In the genomic region with DNA sequence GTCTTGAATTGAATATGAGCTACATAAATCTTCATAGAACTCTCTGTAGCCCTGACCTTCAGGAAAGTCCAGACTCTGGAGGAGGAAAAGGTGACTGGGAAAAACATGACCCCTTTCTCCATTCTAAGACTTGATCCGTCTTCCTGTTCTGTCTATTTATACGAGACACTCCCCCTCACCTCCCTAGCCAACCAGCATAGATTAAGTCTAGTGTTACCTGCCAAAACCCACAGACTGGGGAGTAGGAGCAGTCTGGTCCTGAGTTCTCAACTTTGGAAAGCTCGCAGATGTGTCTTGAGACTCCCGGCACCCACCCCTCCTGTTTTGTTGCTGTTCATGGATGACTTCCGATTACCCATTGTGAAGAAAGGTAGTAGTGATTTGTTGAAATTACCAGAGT, we compare ENCODE assay signal across 15 mouse cellular contexts.
A peak's percentile ranks its signal among the peaks of the same experiment; 100 is the strongest.
DNase-seq lines count a peak whose midpoint lies in the region; ATAC-seq and TF ChIP-seq lines count a peak whose summit lies in the region.
"Had no signal": no experiment of that assay in that cellular context is flagged by ENCODE, and none has a peak within 500 bp of the region (broad histone marks: within the 10 kb centered on the region; RNA-seq: fewer than 3 reads in every experiment).

No protein-coding gene starts in this region.

- H3K4me3 ChIP-seq in heart, adult 2 months, result no peak overlapping the region
- H3K4me3 ChIP-seq in heart, embryonic 11.5 days (ENCODE audit: low read depth, low read length), result no peak overlapping the region
- no peak overlapping the region for H3K4me3 ChIP-seq in heart, embryonic 15.5 days
- no peak overlapping the region for H3K4me3 ChIP-seq in limb, embryonic 10.5 days
- H3K4me3 ChIP-seq: embryonic facial prominence, embryonic 12.5 days; hindbrain, embryonic 13.5 days; midbrain, embryonic 15.5 days had no signal

- TF ChIP-seq CTCF in heart, adult 2 months (IDR thresholded peaks at IDR 0.05), result no peak

- no peaks in the 10 kb centered on the region for H3K79me2 ChIP-seq in heart, adult 2 months (replicated peaks; ENCODE audit: control insufficient read depth, insufficient read depth, low read length)

- ATAC-seq in heart, embryonic 11.5 days (replicated peaks; ENCODE audit: insufficient number of reproducible peaks, low FRiP score, low TSS enrichment), result no peak
- ATAC-seq in heart, embryonic 15.5 days (replicated peaks; ENCODE audit: insufficient number of reproducible peaks, insufficient read depth, low FRiP score, low read depth), result 0 out of 2 replicates have a peak, but pooled peaks have one; percentile 53
- ATAC-seq: midbrain, embryonic 15.5 days had no signal

- H3K4me2 ChIP-seq in heart, embryonic 11.5 days, result no peak overlapping the region
- no peak overlapping the region for H3K4me2 ChIP-seq in heart, embryonic 15.5 days
- H3K4me2 ChIP-seq: embryonic facial prominence, embryonic 12.5 days; hindbrain, embryonic 13.5 days; midbrain, embryonic 15.5 days had no signal

- H3K9me3 ChIP-seq in heart, embryonic 11.5 days (replicated peaks; ENCODE audit: control insufficient read depth, low read length), result no peaks in the 10 kb centered on the region
- no peaks in the 10 kb centered on the region for H3K9me3 ChIP-seq in heart, embryonic 15.5 days (replicated peaks)
- H3K9me3 ChIP-seq in limb, embryonic 10.5 days (replicated peaks), result no peaks in the 10 kb centered on the region
- H3K9me3 ChIP-seq: embryonic facial prominence, embryonic 12.5 days; hindbrain, embryonic 13.5 days; midbrain, embryonic 15.5 days had no signal

- peak overlapping the region; percentile 41; the same call in 1 of the 2 replicates for H3K9ac ChIP-seq in heart, adult 2 months (ENCODE audit: low read depth, low read length)
- no peak overlapping the region for H3K9ac ChIP-seq in heart, embryonic 11.5 days (ENCODE audit: low read depth, low read length)
- H3K9ac ChIP-seq in heart, embryonic 15.5 days, result no peak overlapping the region
- H3K9ac ChIP-seq: embryonic facial prominence, embryonic 12.5 days; hindbrain, embryonic 13.5 days; midbrain, embryonic 15.5 days had no signal

- WGBS in heart, adult 2 months, result 34% methylated on average over 5 of the region's 5 CpGs
- 63% methylated on average over 5 of the region's 5 CpGs for WGBS in heart, embryonic 11.5 days (ENCODE audit: insufficient replicate concordance)
- 58% methylated on average over 5 of the region's 5 CpGs for WGBS in heart, embryonic 15.5 days
- WGBS in limb, embryonic 10.5 days, result 73% methylated on average over 5 of the region's 5 CpGs

- peaks cover 12% of the 10 kb centered on the region for H3K36me3 ChIP-seq in heart, adult 2 months (ENCODE audit: control insufficient read depth, insufficient read depth, low read length)
- no peaks in the 10 kb centered on the region for H3K36me3 ChIP-seq in heart, embryonic 11.5 days (ENCODE audit: control insufficient read depth, insufficient read depth, low read length)
- H3K36me3 ChIP-seq in heart, embryonic 15.5 days, result no peaks in the 10 kb centered on the region
- no peaks in the 10 kb centered on the region for H3K36me3 ChIP-seq in limb, embryonic 10.5 days
- H3K36me3 ChIP-seq: embryonic facial prominence, embryonic 12.5 days; hindbrain, embryonic 13.5 days; midbrain, embryonic 15.5 days had no signal

- intact Hi-C loops in heart, adult 2 months (cut with DNase I), result loop anchor here (2.0 to 5.0 kb wide), 3 partner anchors 36 to 165 kb away; no protein-coding TSS in a partner anchor

- peak in 1 of 2 experiments; percentile 50 for DNase-seq in heart, adult 2 months
- peak; percentile 9 for DNase-seq in testis, postnatal 14 days (ENCODE audit: low spot score)
- DNase-seq in testis, postnatal 10 days (ENCODE audit: low spot score), result no peak
- DNase-seq in cerebellum, adult 11 months, result no peak
- DNase-seq in limb, embryonic 10.5 days (ENCODE audit: low spot score), result no peak
- DNase-seq: cerebellum, adult 9-10 months; left cerebral cortex, postnatal 4 days; spleen, adult 18-20 months; thymus, postnatal 36 days had no signal

- TF ChIP-seq POLR2A in heart, adult 2 months (IDR thresholded peaks at IDR 0.05; ENCODE audit: insufficient read depth, low read depth, low read length), result no peak

- no peak for TF ChIP-seq EP300 in heart, adult 2 months (IDR thresholded peaks at IDR 0.05; ENCODE audit: insufficient read depth, low read depth, low read length)

- no peaks in the 10 kb centered on the region for H3K27me3 ChIP-seq in heart, adult 2 months (ENCODE audit: control insufficient read depth, insufficient read depth, low read length)
- no peaks in the 10 kb centered on the region for H3K27me3 ChIP-seq in heart, embryonic 11.5 days (ENCODE audit: control insufficient read depth, insufficient read depth, low read length)
- H3K27me3 ChIP-seq in heart, embryonic 15.5 days, result no peaks in the 10 kb centered on the region
- no peaks in the 10 kb centered on the region for H3K27me3 ChIP-seq in limb, embryonic 10.5 days (ENCODE audit: low read depth, poor library complexity, severe bottlenecking)
- H3K27me3 ChIP-seq: CH12.LX; embryonic facial prominence, embryonic 12.5 days; hindbrain, embryonic 13.5 days; midbrain, embryonic 15.5 days had no signal

- H3K4me1 ChIP-seq in heart, adult 2 months (ENCODE audit: control insufficient read depth, insufficient read depth, low read length), result peaks cover 14% of the 10 kb centered on the region
- peaks cover 3% of the 10 kb centered on the region; the same call in 1 of the 2 replicates for H3K4me1 ChIP-seq in heart, embryonic 11.5 days (ENCODE audit: control insufficient read depth, insufficient read depth, low read length)
- peaks cover 13% of the 10 kb centered on the region for H3K4me1 ChIP-seq in heart, embryonic 15.5 days (replicated peaks)
- no peaks in the 10 kb centered on the region for H3K4me1 ChIP-seq in limb, embryonic 10.5 days
- H3K4me1 ChIP-seq: embryonic facial prominence, embryonic 12.5 days; midbrain, embryonic 15.5 days had no signal

- peak overlapping the region; percentile 82 for H3K27ac ChIP-seq in heart, adult 2 months
- H3K27ac ChIP-seq in heart, embryonic 11.5 days (ENCODE audit: low read depth, low read length), result no peak overlapping the region
- H3K27ac ChIP-seq in heart, embryonic 15.5 days, result peak overlapping the region; percentile 62; the same call in 1 of the 2 replicates
- H3K27ac ChIP-seq in limb, embryonic 10.5 days, result no peak overlapping the region
- H3K27ac ChIP-seq: embryonic facial prominence, embryonic 12.5 days; hindbrain, embryonic 13.5 days; midbrain, embryonic 15.5 days had no signal

Comparison
In these comparisons a context has a peak if more than half of its experiments do, and no peak if none do; other contexts are left out.
1. H3K27ac ChIP-seq: peak in heart, adult 2 months (single experiment) and heart, embryonic 15.5 days (single experiment); none in heart, embryonic 11.5 days (single experiment) and limb, embryonic 10.5 days (single experiment).